Mouse (Mus musculus) common myeloid progenitor, adult 5-6 weeks (primary cell): ENCODE measurements around the gene Fzd7. TPM values are rescaled to one million over a fixed set of nuclear protein-coding genes. Genes with fewer than 3 reads are reported as not detected.

Experiments
- ATAC-seq: replicated peaks from 2 replicates; pipeline ENCODE4 v1.8.0; 2016; ENCODE audit warnings: low read depth, mild to moderate bottlenecking, moderate TSS enrichment, inconsistent platforms; ENCODE audit not compliant: poor library complexity, severe bottlenecking
- total RNA-seq: library from RNA; stranded (forward); fragments of 200-1000, 187-1606 nt; gene quantifications from 2 replicates; pipeline ENCODE4 v1.2.3, GENCODE M21; 2017

The Fzd7 gene
- total RNA-seq, 1 experiment from 2014 or later = 11.4 TPM

GRCm38 (mm10) chr1:59495970-59496369, 13.7 kb downstream of the Fzd7 start:
- ATAC-seq = peak; percentile 46; the same call in 1 of the 2 replicates

- ATAC-seq = no peak
Measured at GRCm38 (mm10) chr1:59497741-59498613, 15.8 kb downstream of the Fzd7 start.

- ATAC-seq = no peak
Measured at GRCm38 (mm10) chr1:59499327-59499726, 17.1 kb downstream of the Fzd7 start.

GRCm38 (mm10) chr1:59502355-59502754, 20.1 kb downstream of the Fzd7 start:
- ATAC-seq = no peak

- no peak for ATAC-seq
Measured at GRCm38 (mm10) chr1:59503659-59504301, 21.6 kb downstream of the Fzd7 start.

GRCm38 (mm10) chr1:59504302-59504700, 22.1 kb downstream of the Fzd7 start:
- no peak for ATAC-seq

- no peak for ATAC-seq
Measured at GRCm38 (mm10) chr1:59508463-59509139, 26.4 kb downstream of the Fzd7 start.

GRCm38 (mm10) chr1:59511566-59512270, 29.5 kb downstream of the Fzd7 start:
- ATAC-seq = no peak

GRCm38 (mm10) chr1:59516026-59516917, 34.0 kb downstream of the Fzd7 start, which contains the start of gene Gm973:
Gene Gm973 (plus strand): TSS chr1:59516264.
- no peak for ATAC-seq

- ATAC-seq = no peak
Measured at GRCm38 (mm10) chr1:59520226-59520837, 38.1 kb downstream of the Fzd7 start.

GRCm38 (mm10) chr1:59522456-59522855, 40.2 kb downstream of the Fzd7 start:
- ATAC-seq = no peak

GRCm38 (mm10) chr1:59523378-59523958, 41.2 kb downstream of the Fzd7 start:
- ATAC-seq = no peak

- ATAC-seq = no peak
Measured at GRCm38 (mm10) chr1:59524071-59524470, 41.8 kb downstream of the Fzd7 start.

- no peak for ATAC-seq
Measured at GRCm38 (mm10) chr1:59524759-59525158, 42.5 kb downstream of the Fzd7 start.

- no peak for ATAC-seq
Measured at GRCm38 (mm10) chr1:59527219-59527618, 45.0 kb downstream of the Fzd7 start.

- no peak for ATAC-seq
Measured at GRCm38 (mm10) chr1:59534976-59535810, 53.0 kb downstream of the Fzd7 start.
